Mouse (Mus musculus) C2C12 (cell line): ENCODE measurements around the gene Erg. TPM values are rescaled to one million over a fixed set of nuclear protein-coding genes. Genes with fewer than 3 reads are reported as not detected.

ENCODE experiments used
- H3K27me3 ChIP-seq: one replicate; pipeline ENCODE4 v1.6.1; 2011; ENCODE audit not compliant: control insufficient read depth, insufficient read depth, insufficient read length
- H3K36me3 ChIP-seq: one replicate; pipeline ENCODE4 v1.6.1; 2011; ENCODE audit not compliant: control insufficient read depth, insufficient read depth
- H3K4me3 ChIP-seq: one replicate; pipeline ENCODE4 v1.5.1; 2011; ENCODE audit warnings: mild to moderate bottlenecking, control low read depth; ENCODE audit not compliant: poor library complexity, insufficient read depth, severe bottlenecking
- H3K79me2 ChIP-seq: one replicate; pipeline ENCODE4 v1.6.1; 2011; ENCODE audit not compliant: control insufficient read depth, insufficient read depth
- H3K79me3 ChIP-seq: one replicate; pipeline ENCODE4 v1.6.1; 2011; ENCODE audit warnings: low read depth, control low read depth
- H3ac ChIP-seq: one replicate; pipeline ENCODE3; 2011; ENCODE audit warnings: low read depth; ENCODE audit not compliant: control insufficient read depth, insufficient read length
- CEBPB ChIP-seq: IDR thresholded peaks from one replicate; pipeline ENCODE4 v1.6.1; 2011; ENCODE audit warnings: low read depth, mild to moderate bottlenecking, control low read depth, moderate library complexity
- CTCF ChIP-seq: IDR thresholded peaks from one replicate; pipeline ENCODE4 v1.5.1; 2011; ENCODE audit not compliant: control insufficient read depth, insufficient read depth, insufficient read length
- FOSL1 ChIP-seq: IDR thresholded peaks from one replicate; pipeline ENCODE4 v1.8.0; 2011; ENCODE audit warnings: mild to moderate bottlenecking, low read length; ENCODE audit not compliant: poor library complexity, insufficient read depth, severe bottlenecking
- MAX ChIP-seq: IDR thresholded peaks from one replicate; pipeline ENCODE4 v1.6.1; 2011; ENCODE audit warnings: mild to moderate bottlenecking, control low read depth
- MYOD1 ChIP-seq: IDR thresholded peaks from one replicate; pipeline ENCODE4 v1.6.1; 2011; ENCODE audit warnings: low read depth; ENCODE audit not compliant: control insufficient read depth, insufficient read length
- MYOG ChIP-seq: IDR thresholded peaks from one replicate; pipeline ENCODE4 v1.6.1; 2011; ENCODE audit not compliant: control insufficient read depth, insufficient read length; ENCODE audit errors: extremely low read depth
- USF1 ChIP-seq: IDR thresholded peaks from one replicate; pipeline ENCODE4 v1.6.1; 2011; ENCODE audit warnings: low read depth, mild to moderate bottlenecking, control low read depth, moderate library complexity
- polyA plus RNA-seq: library from polyadenylated mRNA; unstranded; fragments of >200 nt; fragmentation: generic; extraction: Trizol; gene quantifications from one replicate; pipeline ENCODE4 v1.2.1, GENCODE M21; 2012; ENCODE audit warnings: missing spikeins

Erg gene
- polyA plus RNA-seq, 1 experiment = 0.05 TPM

- H3K79me3 ChIP-seq = no peaks in the 10 kb centered on the region
- no peaks in the 10 kb centered on the region for H3K79me2 ChIP-seq
- no peak for TF ChIP-seq CEBPB
- TF ChIP-seq MAX = no peak
- no peak for TF ChIP-seq USF1
- TF ChIP-seq CTCF = no peak
- TF ChIP-seq FOSL1 = no peak
- no peak for TF ChIP-seq MYOD1
- no peak for TF ChIP-seq MYOG
- no peak overlapping the region for H3ac ChIP-seq
- H3K36me3 ChIP-seq = no peaks in the 10 kb centered on the region
- no peak overlapping the region for H3K4me3 ChIP-seq
- H3K27me3 ChIP-seq = no peaks in the 10 kb centered on the region
These were observed 31.8 kb upstream of the Erg start for GRCm38 (mm10) chr16:95618206-95618605.

- Histone ChIP-seq H3K36me3 (no peaks in the 10 kb centered on the region), H3K79me3 (no peaks in the 10 kb centered on the region), H3K4me3 (no peak overlapping the region), H3K79me2 (no peaks in the 10 kb centered on the region), H3ac (no peak overlapping the region), H3K27me3 (no peaks in the 10 kb centered on the region)
- no peak for TF ChIP-seq MYOG
- TF ChIP-seq CEBPB = no peak
These were observed 31.3 kb upstream of the Erg start for GRCm38 (mm10) chr16:95617720-95618119.

GRCm38 (mm10) chr16:95615579-95615978 lies 29.2 kb upstream of the Erg start:
- H3K27me3 ChIP-seq = no peaks in the 10 kb centered on the region
- H3K4me3 ChIP-seq = no peak overlapping the region
- no peak overlapping the region for H3ac ChIP-seq
- no peaks in the 10 kb centered on the region for H3K36me3 ChIP-seq
- TF ChIP-seq MYOD1 = no peak
- TF ChIP-seq USF1 = no peak
- TF ChIP-seq MYOG = no peak
- TF ChIP-seq CEBPB = no peak
- no peak for TF ChIP-seq FOSL1
- peak; percentile 32 for TF ChIP-seq CTCF
- TF ChIP-seq MAX = no peak
- H3K79me2 ChIP-seq = no peaks in the 10 kb centered on the region
- no peaks in the 10 kb centered on the region for H3K79me3 ChIP-seq

- H3K79me3 ChIP-seq = no peaks in the 10 kb centered on the region
- H3K79me2 ChIP-seq = no peaks in the 10 kb centered on the region
- no peak overlapping the region for H3ac ChIP-seq
- no peak for TF ChIP-seq CTCF
- TF ChIP-seq MYOG = no peak
- TF ChIP-seq USF1 = peak; percentile 57
- TF ChIP-seq MYOD1 = no peak
- no peak overlapping the region for H3K4me3 ChIP-seq
- no peaks in the 10 kb centered on the region for H3K36me3 ChIP-seq
- H3K27me3 ChIP-seq = no peaks in the 10 kb centered on the region
These were observed 28.1 kb upstream of the Erg start for GRCm38 (mm10) chr16:95614482-95614881.

- TF ChIP-seq FOSL1 = no peak
- TF ChIP-seq MAX = peak; percentile 21
- peak; percentile 64 for TF ChIP-seq MYOD1
- peak; percentile 90 for TF ChIP-seq USF1
- Histone ChIP-seq H3K79me3 (no peaks in the 10 kb centered on the region), H3K27me3 (no peaks in the 10 kb centered on the region)
These were observed 25.8 kb upstream of the Erg start for GRCm38 (mm10) chr16:95611982-95612746.

GRCm38 (mm10) chr16:95608624-95609023 lies 22.2 kb upstream of the Erg start:
- TF ChIP-seq MYOD1 (no peak), CTCF (no peak), CEBPB (no peak), MYOG (no peak)
- Histone ChIP-seq H3K79me2 (no peaks in the 10 kb centered on the region), H3K4me3 (no peak overlapping the region), H3ac (no peak overlapping the region), H3K27me3 (no peaks in the 10 kb centered on the region), H3K79me3 (no peaks in the 10 kb centered on the region), H3K36me3 (no peaks in the 10 kb centered on the region)

More at GRCm38 (mm10) chr16:95611982-95612746, 25.8 kb upstream of the Erg start:
- Histone ChIP-seq H3ac (no peak overlapping the region), H3K36me3 (no peaks in the 10 kb centered on the region), H3K79me2 (no peaks in the 10 kb centered on the region), H3K4me3 (no peak overlapping the region)
